Mouse (Mus musculus): ENCODE measurements at regions not wholly inside any gene's neighbourhood (a gene's known extent, or its start where the extent isn't known, plus 50 kb on each side); places are given as distances from the start of the nearest gene placed in this dataset.

DNA sequence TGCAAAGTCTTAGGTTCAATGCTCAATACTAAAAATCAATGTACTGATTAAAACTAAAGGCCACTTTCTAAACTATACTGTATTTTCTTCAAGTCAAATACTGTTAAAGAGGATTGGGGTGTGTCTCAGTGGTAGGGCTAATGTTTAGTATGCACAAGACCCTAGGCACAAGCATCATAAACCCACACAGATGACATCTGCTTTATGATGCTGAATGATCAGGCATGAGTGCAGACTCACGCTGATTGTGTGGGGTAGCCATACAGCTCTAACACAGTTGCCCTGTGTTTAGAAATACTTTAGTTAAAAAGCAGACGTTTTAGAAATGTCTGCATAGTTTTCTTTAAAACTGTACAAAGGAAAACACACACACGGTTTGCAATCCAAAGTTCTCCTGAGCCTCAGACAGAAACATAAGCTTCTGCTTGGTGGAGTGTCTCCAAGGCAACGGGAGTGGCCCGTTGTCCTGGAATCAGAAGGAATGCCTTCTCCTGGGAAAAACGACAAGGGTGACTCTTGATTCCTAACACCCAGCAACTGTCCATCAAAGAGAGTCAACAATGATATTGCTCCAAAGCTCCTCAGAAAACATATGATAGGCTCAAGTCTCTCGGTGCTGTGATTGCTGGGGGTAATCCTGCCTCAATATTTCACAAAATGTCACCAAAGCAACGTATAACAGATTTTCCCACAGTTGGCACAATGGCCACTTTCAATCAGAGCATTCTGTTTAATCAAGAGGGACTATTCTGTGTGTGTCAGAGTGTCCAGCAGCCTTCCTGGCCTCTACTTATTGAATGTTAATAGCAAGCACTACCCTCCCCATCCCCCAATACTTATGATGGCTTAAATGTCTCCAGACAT, 209.9 kb downstream of the Qk start:
- H3K4me1 ChIP-seq (ENCODE audit: control insufficient read depth, insufficient read depth, low read length), result no peaks in the 10 kb centered on the region
- TF ChIP-seq POLR2A (IDR thresholded peaks at IDR 0.05; ENCODE audit: low read depth, low read length) (no peak), CTCF (IDR thresholded peaks at IDR 0.05; ENCODE audit: borderline replicate concordance, insufficient read depth, low read length) (no peak)
- no peak overlapping the region for H3K27ac ChIP-seq (ENCODE audit: insufficient read depth, low read length)
- no peak overlapping the region for H3K4me3 ChIP-seq (ENCODE audit: insufficient read depth, low read length)

DNA sequence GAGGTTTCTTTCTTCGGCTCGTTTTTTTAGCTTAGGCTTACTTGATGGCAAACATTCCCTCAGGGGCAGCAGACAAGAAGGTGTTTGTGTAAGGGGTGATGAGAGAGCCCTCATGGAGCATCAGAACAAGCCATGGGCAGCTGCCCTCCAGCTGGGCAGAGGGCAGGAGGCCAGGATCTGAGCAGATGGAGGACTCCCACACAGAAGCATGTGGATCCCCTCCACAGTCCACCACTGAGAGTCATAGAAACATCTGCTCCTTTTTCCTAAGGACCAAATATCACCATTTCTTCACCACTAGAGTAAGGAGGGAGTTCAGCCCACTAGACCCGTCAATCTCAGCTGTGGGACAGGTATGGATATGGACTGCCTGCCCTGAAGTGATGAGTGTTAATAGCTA, 214.4 kb downstream of the Qk start:
- H3K27ac ChIP-seq (ENCODE audit: insufficient read depth, low read length), result no peak overlapping the region
- H3K4me3 ChIP-seq (ENCODE audit: insufficient read depth, low read length), result no peak overlapping the region
- TF ChIP-seq CTCF (IDR thresholded peaks at IDR 0.05; ENCODE audit: borderline replicate concordance, insufficient read depth, low read length) (no peak), POLR2A (IDR thresholded peaks at IDR 0.05; ENCODE audit: low read depth, low read length) (no peak)
- no peaks in the 10 kb centered on the region for H3K4me1 ChIP-seq (ENCODE audit: control insufficient read depth, insufficient read depth, low read length)

DNA sequence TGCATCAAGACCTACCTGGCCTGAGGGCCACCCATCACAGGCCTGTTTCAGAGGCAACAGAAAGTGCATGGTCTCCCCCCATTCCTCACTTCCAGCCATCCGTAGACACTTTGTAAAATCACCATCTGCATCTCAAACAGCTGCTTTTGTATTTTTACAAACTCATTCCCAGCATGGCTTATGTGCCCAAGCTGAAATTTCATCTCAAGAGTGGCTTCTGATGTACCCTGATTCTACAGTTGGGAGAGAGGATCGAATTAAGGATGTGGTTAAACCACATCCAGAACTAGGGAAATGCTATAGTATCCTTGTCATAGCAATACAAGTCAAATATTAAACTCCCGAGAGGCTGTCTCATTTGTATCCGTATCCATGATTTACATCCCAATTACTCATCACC, 221.5 kb downstream of the Qk start:
- TF ChIP-seq CTCF (IDR thresholded peaks at IDR 0.05; ENCODE audit: borderline replicate concordance, insufficient read depth, low read length), result no peak
- TF ChIP-seq POLR2A (IDR thresholded peaks at IDR 0.05; ENCODE audit: low read depth, low read length), result no peak
- Histone ChIP-seq H3K27ac (ENCODE audit: insufficient read depth, low read length) (no peak overlapping the region), H3K4me3 (ENCODE audit: insufficient read depth, low read length) (no peak overlapping the region), H3K4me1 (ENCODE audit: control insufficient read depth, insufficient read depth, low read length) (no peaks in the 10 kb centered on the region)

DNA sequence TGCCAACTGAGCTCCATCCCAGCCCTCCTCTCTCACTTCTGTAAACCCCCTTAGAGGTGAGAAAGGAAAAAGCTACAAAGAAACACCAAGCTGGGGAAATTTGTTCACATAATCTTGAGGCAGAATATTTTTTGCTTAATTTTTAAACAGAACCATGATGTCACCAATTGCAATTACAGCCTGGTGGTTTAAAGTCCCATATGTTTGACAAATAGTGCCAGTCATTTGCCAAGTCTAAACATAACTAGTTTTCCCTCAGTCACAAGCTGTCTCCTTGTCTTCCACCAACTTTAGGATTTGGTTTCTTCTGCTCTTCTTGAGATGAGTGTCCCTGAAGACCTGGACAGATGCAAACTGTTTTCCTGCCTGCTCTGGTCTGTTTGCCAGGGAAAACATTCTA, 222.0 kb downstream of the Qk start:
- no peak overlapping the region for H3K27ac ChIP-seq (ENCODE audit: insufficient read depth, low read length)
- H3K4me3 ChIP-seq (ENCODE audit: insufficient read depth, low read length), result no peak overlapping the region
- TF ChIP-seq POLR2A (IDR thresholded peaks at IDR 0.05; ENCODE audit: low read depth, low read length) (no peak), CTCF (IDR thresholded peaks at IDR 0.05; ENCODE audit: borderline replicate concordance, insufficient read depth, low read length) (no peak)
- H3K4me1 ChIP-seq (ENCODE audit: control insufficient read depth, insufficient read depth, low read length), result no peaks in the 10 kb centered on the region

DNA sequence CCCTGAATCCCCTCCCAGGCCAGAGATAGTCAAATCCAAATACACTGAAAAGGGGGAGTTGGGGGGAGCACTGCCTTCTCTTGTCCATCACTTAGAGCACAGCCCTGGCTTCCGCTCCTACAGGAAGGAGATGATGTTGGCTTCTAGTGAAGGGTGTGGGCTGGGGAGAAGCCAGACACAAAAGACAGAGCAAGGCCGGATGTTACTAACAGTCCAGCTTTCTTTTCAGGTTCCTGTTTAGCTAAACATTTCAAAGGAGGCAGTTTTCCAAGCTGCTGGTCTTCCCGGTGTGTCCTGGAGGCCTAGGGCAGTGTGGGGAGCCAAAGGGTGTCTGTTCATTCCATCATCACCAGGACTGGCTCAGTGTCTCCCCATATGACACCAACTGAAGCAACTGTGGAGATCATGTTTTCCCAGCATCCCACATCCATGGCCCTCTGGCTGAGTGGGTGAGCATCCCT, 223.8 kb downstream of the Qk start:
- no peak overlapping the region for H3K27ac ChIP-seq (ENCODE audit: insufficient read depth, low read length)
- TF ChIP-seq CTCF (IDR thresholded peaks at IDR 0.05; ENCODE audit: borderline replicate concordance, insufficient read depth, low read length), result no peak
- TF ChIP-seq POLR2A (IDR thresholded peaks at IDR 0.05; ENCODE audit: low read depth, low read length), result no peak
- H3K4me3 ChIP-seq (ENCODE audit: insufficient read depth, low read length), result no peak overlapping the region
- no peaks in the 10 kb centered on the region for H3K4me1 ChIP-seq (ENCODE audit: control insufficient read depth, insufficient read depth, low read length)

DNA sequence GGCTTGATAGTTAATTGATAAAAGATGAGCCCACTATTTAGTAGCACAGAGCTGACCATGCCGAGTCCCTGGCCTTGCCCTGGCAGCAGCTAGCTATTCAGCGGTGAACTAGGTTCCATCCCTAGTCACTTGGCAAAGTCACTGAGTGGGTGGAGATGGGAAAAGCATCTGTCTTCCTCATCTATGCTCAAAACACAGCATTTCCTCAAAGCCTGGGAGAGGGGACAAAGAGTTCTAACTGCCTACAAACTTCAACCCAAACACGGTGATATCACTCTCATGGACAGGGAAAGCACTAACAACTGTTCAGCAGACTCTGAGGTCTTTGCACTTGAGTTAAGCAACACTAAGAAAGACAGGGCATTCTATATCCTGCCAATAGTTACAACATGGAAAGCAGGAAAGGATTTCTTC, 225.5 kb downstream of the Qk start:
- Histone ChIP-seq H3K4me1 (ENCODE audit: control insufficient read depth, insufficient read depth, low read length) (no peaks in the 10 kb centered on the region), H3K4me3 (ENCODE audit: insufficient read depth, low read length) (no peak overlapping the region), H3K27ac (ENCODE audit: insufficient read depth, low read length) (no peak overlapping the region)
- TF ChIP-seq POLR2A (IDR thresholded peaks at IDR 0.05; ENCODE audit: low read depth, low read length) (no peak), CTCF (IDR thresholded peaks at IDR 0.05; ENCODE audit: borderline replicate concordance, insufficient read depth, low read length) (no peak)

DNA sequence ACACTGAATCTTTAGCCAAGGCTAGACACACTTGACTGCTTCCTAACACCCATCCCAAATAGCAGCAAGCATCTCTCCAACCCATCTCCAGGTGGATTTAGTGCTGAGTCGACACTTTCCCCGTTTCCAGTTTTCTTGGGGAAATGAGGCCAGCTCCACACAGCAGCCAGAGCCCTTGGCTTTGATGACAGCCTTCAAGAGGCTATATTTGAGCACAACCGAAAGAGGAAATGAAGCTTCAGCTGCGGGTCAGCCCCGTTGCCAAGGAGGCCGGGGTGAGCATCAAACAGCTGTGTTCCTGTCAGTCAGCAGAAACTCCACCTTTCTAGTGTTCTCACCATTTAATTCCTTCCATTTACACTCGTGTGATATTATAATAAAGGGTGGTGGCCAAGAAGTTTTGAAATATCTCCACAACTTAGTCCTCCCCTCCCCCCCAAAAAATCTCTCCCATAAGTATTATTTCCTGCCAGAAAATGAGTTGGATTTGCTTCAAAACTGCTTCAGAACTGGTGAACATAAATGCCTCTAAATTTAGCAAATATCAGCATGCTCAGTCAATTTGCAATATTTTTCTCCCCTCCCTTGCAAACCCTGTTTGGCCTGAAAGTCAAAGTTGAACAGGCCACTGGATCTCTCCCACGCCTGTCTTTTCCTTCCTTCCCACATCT, 226.1 kb downstream of the Qk start:
- TF ChIP-seq CTCF (IDR thresholded peaks at IDR 0.05; ENCODE audit: borderline replicate concordance, insufficient read depth, low read length) (no peak), POLR2A (IDR thresholded peaks at IDR 0.05; ENCODE audit: low read depth, low read length) (no peak)
- H3K4me3 ChIP-seq (ENCODE audit: insufficient read depth, low read length), result no peak overlapping the region
- H3K27ac ChIP-seq (ENCODE audit: insufficient read depth, low read length), result no peak overlapping the region
- no peaks in the 10 kb centered on the region for H3K4me1 ChIP-seq (ENCODE audit: control insufficient read depth, insufficient read depth, low read length)

DNA sequence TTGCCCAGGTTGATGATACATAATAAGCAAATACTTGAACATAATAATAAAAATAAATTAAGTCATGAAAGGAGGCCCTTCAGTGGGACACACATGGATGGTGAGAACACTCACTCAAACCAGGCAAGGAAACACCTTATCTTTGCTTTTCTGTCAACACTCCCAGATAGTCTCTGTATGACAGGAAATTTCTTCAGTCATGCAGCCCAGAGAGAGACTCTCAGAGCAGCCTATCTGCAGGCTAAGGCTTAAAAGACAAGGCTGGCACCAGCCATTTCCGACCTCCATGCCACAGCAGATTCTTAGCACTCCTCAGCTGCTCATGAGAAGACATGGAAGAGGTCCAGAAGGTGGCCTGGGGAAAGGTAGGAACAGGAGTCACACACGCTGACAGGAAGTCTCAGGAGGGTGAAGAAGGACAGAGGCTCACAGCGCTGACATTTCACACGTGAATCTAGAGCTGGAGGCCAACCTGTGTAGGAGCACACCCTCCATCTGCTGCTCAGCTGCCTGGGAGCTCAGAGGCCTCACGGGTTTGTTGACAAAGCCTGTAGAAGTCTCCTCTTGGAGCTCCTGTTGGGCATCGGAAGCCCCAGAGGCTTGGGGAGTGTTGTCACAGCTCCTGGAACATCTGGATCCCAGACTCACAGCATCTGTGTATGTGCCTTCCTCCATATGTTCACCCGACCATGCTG, 232.3 kb downstream of the Qk start:
- Histone ChIP-seq H3K4me1 (ENCODE audit: control insufficient read depth, insufficient read depth, low read length) (no peaks in the 10 kb centered on the region), H3K4me3 (ENCODE audit: insufficient read depth, low read length) (no peak overlapping the region), H3K27ac (ENCODE audit: insufficient read depth, low read length) (no peak overlapping the region)
- TF ChIP-seq POLR2A (IDR thresholded peaks at IDR 0.05; ENCODE audit: low read depth, low read length) (no peak), CTCF (IDR thresholded peaks at IDR 0.05; ENCODE audit: borderline replicate concordance, insufficient read depth, low read length) (no peak)

DNA sequence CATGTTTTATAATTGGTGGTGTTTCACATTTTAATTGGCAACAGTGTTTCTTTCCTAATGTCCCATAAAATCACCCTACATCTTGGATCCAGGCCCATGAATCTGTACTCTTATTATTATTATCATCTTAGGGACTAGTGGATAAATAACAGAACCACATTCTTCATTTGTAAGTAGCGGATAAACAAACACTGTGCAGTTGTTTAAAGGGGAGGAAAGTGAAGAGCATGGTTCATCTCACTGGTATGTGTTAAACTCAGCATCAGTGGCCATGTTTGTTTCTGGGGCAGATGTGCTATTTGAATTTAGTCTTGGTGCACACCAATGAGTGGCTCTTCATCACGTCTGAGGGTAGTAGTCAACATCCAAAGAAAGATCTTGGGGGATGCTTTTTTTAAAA, 233.1 kb downstream of the Qk start:
- H3K4me3 ChIP-seq (ENCODE audit: insufficient read depth, low read length), result no peak overlapping the region
- no peaks in the 10 kb centered on the region for H3K4me1 ChIP-seq (ENCODE audit: control insufficient read depth, insufficient read depth, low read length)
- TF ChIP-seq CTCF (IDR thresholded peaks at IDR 0.05; ENCODE audit: borderline replicate concordance, insufficient read depth, low read length), result no peak
- no peak for TF ChIP-seq POLR2A (IDR thresholded peaks at IDR 0.05; ENCODE audit: low read depth, low read length)
- H3K27ac ChIP-seq (ENCODE audit: insufficient read depth, low read length), result no peak overlapping the region

All from embryonic fibroblast, embryonic 13.5 days (primary cell).